In genomic region chr6:120466609-120467329, GRCm38 (mm10) we compare ENCODE assay signal across 1 mouse cellular context.
A peak's percentile ranks its signal among the peaks of the same experiment; 100 is the strongest.
TF ChIP-seq lines count a peak whose summit lies in the region.

No protein-coding gene starts in this region.

TF ChIP-seq in CH12.LX, 34 proteins besides CTCF, POLR2A, EP300 and RAD21 (continued from another document):
- TF ChIP-seq KAT2A (IDR thresholded peaks at IDR 0.05; ENCODE audit: insufficient replicate concordance, low read length) (no peak), ETS1 (conservative IDR thresholded peaks at IDR 0.05; ENCODE audit: low read depth, low read length) (peak; percentile 51; the same call in 1 of the 2 replicates), MXI1 (IDR thresholded peaks at IDR 0.05; ENCODE audit: low read depth, low read length) (peak; percentile 36; the same call in 1 of the 2 replicates), SMC3 (IDR thresholded peaks at IDR 0.05; ENCODE audit: low read depth, low read length) (no peak), ZNF384 (IDR thresholded peaks at IDR 0.05; ENCODE audit: low read depth, low read length) (peak; percentile 38)
TF ChIP-seq in CH12.LX: peak in this region for 11.
